Mouse (Mus musculus) c-Kit-negative CD71-positive TER-119-positive erythroid progenitor cells, embryonic 14.5 days (primary cell): Measurements from ENCODE around the gene Unc5c.

Experiments used
- DNase-seq: peaks from one replicate; pipeline ENCODE4 v3.0.0-alpha.2; 2013; ENCODE audit warnings: low read depth, low spot score

Gene Unc5c

GRCm38 (mm10) chr3:141465104-141465705, at the start of gene Unc5c:
Gene Unc5c (plus strand): TSS chr3:141465216.
- no peak for DNase-seq

- DNase-seq = no peak
Observed at GRCm38 (mm10) chr3:141457475-141457874, 7.5 kb upstream of the Unc5c start.

- no peak for DNase-seq
Observed at GRCm38 (mm10) chr3:141462482-141462881, 2.5 kb upstream of the Unc5c start.

- no peak for DNase-seq
Observed at GRCm38 (mm10) chr3:141464691-141465103, 319 bp upstream of the Unc5c start.

GRCm38 (mm10) chr3:141466061-141466460, 1.0 kb downstream of the Unc5c start:
- DNase-seq = no peak

- DNase-seq = no peak
Observed at GRCm38 (mm10) chr3:141466727-141467335, 1.8 kb downstream of the Unc5c start.

- no peak for DNase-seq
Observed at GRCm38 (mm10) chr3:141469338-141469737, 4.3 kb downstream of the Unc5c start.

GRCm38 (mm10) chr3:141473205-141473604, 8.2 kb downstream of the Unc5c start:
- DNase-seq = no peak

GRCm38 (mm10) chr3:141475389-141475788, 10.4 kb downstream of the Unc5c start:
- DNase-seq = no peak

- DNase-seq = no peak
Observed at GRCm38 (mm10) chr3:141475919-141476318, 10.9 kb downstream of the Unc5c start.

GRCm38 (mm10) chr3:141476670-141477069, 11.7 kb downstream of the Unc5c start:
- no peak for DNase-seq

GRCm38 (mm10) chr3:141482465-141482864, 17.4 kb downstream of the Unc5c start:
- DNase-seq = no peak

GRCm38 (mm10) chr3:141483665-141484431, 18.8 kb downstream of the Unc5c start:
- no peak for DNase-seq

GRCm38 (mm10) chr3:141485218-141485617, 20.2 kb downstream of the Unc5c start:
- no peak for DNase-seq

GRCm38 (mm10) chr3:141490647-141491046, 25.6 kb downstream of the Unc5c start:
- no peak for DNase-seq

GRCm38 (mm10) chr3:141491272-141491950, 26.4 kb downstream of the Unc5c start:
- no peak for DNase-seq

GRCm38 (mm10) chr3:141491951-141492310, 26.9 kb downstream of the Unc5c start:
- DNase-seq = no peak

- DNase-seq = no peak
Observed at GRCm38 (mm10) chr3:141493000-141493399, 28.0 kb downstream of the Unc5c start.

- DNase-seq = no peak
Observed at GRCm38 (mm10) chr3:141498348-141499056, 33.5 kb downstream of the Unc5c start.

GRCm38 (mm10) chr3:141501845-141502505, 37.0 kb downstream of the Unc5c start:
- DNase-seq = no peak

- DNase-seq = no peak
Observed at GRCm38 (mm10) chr3:141503331-141503730, 38.3 kb downstream of the Unc5c start.
